Mouse (Mus musculus): ENCODE measurements around the gene Rag1. TPM values are rescaled to one million over a fixed set of nuclear protein-coding genes. Genes with fewer than 3 reads are reported as not detected.

The Rag1 gene
- polyA plus RNA-seq, 1 experiment from 2014 or later: 0.58 TPM

- peaks cover 25% of the 10 kb centered on the region for H3K4me1 ChIP-seq
- H3K4me3 ChIP-seq: no peak overlapping the region
- no peak for DNase-seq (ENCODE audit: low spot score)
- no peaks in the 10 kb centered on the region for H3K9me3 ChIP-seq (replicated peaks)
- H3K27ac ChIP-seq: no peak overlapping the region
- no peaks in the 10 kb centered on the region for H3K27me3 ChIP-seq (ENCODE audit: low read depth, poor library complexity, severe bottlenecking)
- H3K36me3 ChIP-seq: no peaks in the 10 kb centered on the region
These were observed 52.1 kb downstream of the Rag1 start for GRCm38 (mm10) chr2:101597186-101597585.

GRCm38 (mm10) chr2:101594681-101595080, 54.6 kb downstream of the Rag1 start:
- peaks cover 32% of the 10 kb centered on the region for H3K4me1 ChIP-seq
- no peaks in the 10 kb centered on the region for H3K9me3 ChIP-seq (replicated peaks)
- no peak overlapping the region for H3K4me3 ChIP-seq
- H3K36me3 ChIP-seq: no peaks in the 10 kb centered on the region
- 92% methylated on average over 5 of the region's 5 CpGs for WGBS
- no peaks in the 10 kb centered on the region for H3K27me3 ChIP-seq (ENCODE audit: low read depth, poor library complexity, severe bottlenecking)
- H3K27ac ChIP-seq: no peak overlapping the region
- DNase-seq (ENCODE audit: low spot score): no peak

DNA sequence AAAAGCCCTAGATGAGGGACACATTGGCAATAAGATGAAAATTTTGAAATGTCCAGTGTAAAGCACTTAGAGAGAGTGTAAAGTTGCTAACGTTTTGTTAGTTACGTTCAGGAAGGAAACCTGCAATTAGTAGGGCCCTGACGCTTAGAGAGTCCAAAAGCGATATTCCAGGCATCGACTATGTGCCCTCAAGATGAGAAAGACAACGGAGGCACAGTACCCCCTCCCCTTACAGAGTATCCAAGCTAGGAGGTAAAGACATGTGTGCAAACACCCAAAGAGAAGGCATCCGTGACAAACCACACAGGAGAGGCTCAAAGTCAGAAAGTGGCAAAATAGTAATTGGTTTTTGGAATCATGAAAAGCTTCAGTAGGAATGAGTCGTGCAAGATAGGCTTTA, 56.4 kb downstream of the Rag1 start:
- whole genome bisulfite sequencing: 53% methylated on average over 8 of the region's 8 CpGs
- Histone ChIP-seq H3K27ac (peak overlapping the region; percentile 43), H3K4me3 (no peak overlapping the region), H3K27me3 (ENCODE audit: low read depth, poor library complexity, severe bottlenecking) (no peaks in the 10 kb centered on the region), H3K9me3 (replicated peaks) (no peaks in the 10 kb centered on the region), H3K36me3 (no peaks in the 10 kb centered on the region), H3K4me1 (peaks cover 32% of the 10 kb centered on the region)
- no peak for DNase-seq (ENCODE audit: low spot score)

DNA sequence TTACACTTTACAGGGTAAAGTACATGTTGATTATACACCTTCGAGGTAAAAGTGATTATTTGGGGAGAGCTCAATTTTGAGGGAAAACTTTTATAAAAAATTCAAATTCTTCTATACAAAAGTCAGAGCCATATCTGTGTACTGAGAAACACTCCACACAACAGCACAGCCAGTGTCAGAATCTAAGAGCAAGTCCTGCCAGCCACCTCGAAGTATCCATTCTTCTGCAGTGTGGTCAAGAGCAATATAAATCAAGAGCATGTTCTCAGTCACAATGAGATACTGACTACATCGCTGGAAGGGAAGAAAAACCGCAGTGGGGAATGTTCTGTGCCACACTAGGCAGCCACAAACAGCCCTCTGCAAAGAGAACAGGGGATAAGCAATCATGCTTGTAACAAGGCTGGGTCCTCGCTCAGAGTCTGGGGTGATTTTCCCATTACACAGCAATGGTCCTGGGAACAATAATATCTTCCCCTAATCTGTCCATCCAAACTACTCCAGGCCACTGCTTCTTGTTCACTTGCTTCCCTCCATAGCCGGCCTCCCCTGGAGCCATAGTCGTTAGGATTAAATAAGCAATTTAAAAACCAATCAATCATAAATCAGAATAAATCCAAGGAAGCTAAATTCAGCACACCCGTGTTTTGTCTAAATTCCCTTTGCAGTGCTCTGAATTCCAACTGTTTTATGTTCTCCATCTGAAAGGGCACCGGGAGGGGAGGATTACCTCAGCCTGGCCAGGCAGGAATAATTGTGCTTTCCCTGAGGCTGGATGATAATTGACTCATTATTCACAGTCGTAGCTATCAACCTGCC, 57.1 kb downstream of the Rag1 start:
- peak; percentile 44 for DNase-seq (ENCODE audit: low spot score)
- Histone ChIP-seq H3K9me3 (replicated peaks) (no peaks in the 10 kb centered on the region), H3K27ac (peak overlapping the region; percentile 59; the same call in 1 of the 2 replicates), H3K4me1 (peaks cover 32% of the 10 kb centered on the region), H3K36me3 (no peaks in the 10 kb centered on the region), H3K27me3 (ENCODE audit: low read depth, poor library complexity, severe bottlenecking) (no peaks in the 10 kb centered on the region), H3K4me3 (no peak overlapping the region)
- 25% methylated on average over 10 of the region's 10 CpGs for WGBS

- Histone ChIP-seq H3K36me3 (no peaks in the 10 kb centered on the region), H3K27ac (0 out of 2 replicates have a peak overlapping the region, but pooled peaks have one; percentile 59), H3K9me3 (replicated peaks) (no peaks in the 10 kb centered on the region), H3K4me1 (peaks cover 32% of the 10 kb centered on the region), H3K27me3 (ENCODE audit: low read depth, poor library complexity, severe bottlenecking) (no peaks in the 10 kb centered on the region), H3K4me3 (no peak overlapping the region)
- no peak for DNase-seq (ENCODE audit: low spot score)
- 43% methylated on average over 8 of the region's 8 CpGs for WGBS
These were observed 57.9 kb downstream of the Rag1 start for GRCm38 (mm10) chr2:101591356-101591755.

Other genes starting within 250 kb of the Rag1 start
- not detected in 2 replicates for gene Rag2, start 24.8 kb downstream of the Rag1 start, polyA plus RNA-seq (2016; fragmentation: Nextera tagmentation; extraction: Ambion mirVana)
- gene B230118H07Rik, start within 50 bp of the Rag1 start, polyA plus RNA-seq (2016; fragmentation: Nextera tagmentation; extraction: Ambion mirVana): 46.8 and 54.4 TPM in 2 replicates
- gene Traf6, start 28.9 kb upstream of the Rag1 start, polyA plus RNA-seq (2016; fragmentation: Nextera tagmentation; extraction: Ambion mirVana): 14.6 and 16.1 TPM in 2 replicates
- gene Prr5l, start 233.5 kb upstream of the Rag1 start, polyA plus RNA-seq (2016; fragmentation: Nextera tagmentation; extraction: Ambion mirVana): 19.5 and 22.4 TPM in 2 replicates
- 60.7 and 62.5 TPM in 2 replicates for gene Commd9, start 236.7 kb upstream of the Rag1 start, polyA plus RNA-seq (2016; fragmentation: Nextera tagmentation; extraction: Ambion mirVana)